In genomic region chr9:14839527-14839926, GRCm38 (mm10) we compare ENCODE assay signal across 11 mouse cellular contexts. TPM values are rescaled to one million over a fixed set of nuclear protein-coding genes. Genes with fewer than 3 reads are reported as not detected.
A peak's percentile ranks its signal among the peaks of the same experiment; 100 is the strongest.
DNase-seq lines count a peak whose midpoint lies in the region; ATAC-seq and TF ChIP-seq lines count a peak whose summit lies in the region.
"Had no signal": no experiment of that assay in that cellular context is flagged by ENCODE, and none has a peak within 500 bp of the region (broad histone marks: within the 10 kb centered on the region; RNA-seq: fewer than 3 reads in every experiment).

No protein-coding gene starts in this region.

- TF ChIP-seq POLR2A in lung, adult 2 months (IDR thresholded peaks at IDR 0.05; ENCODE audit: borderline replicate concordance, extremely low read depth, low read depth, low read length) = no peak

- H3K27me3 ChIP-seq in embryonic facial prominence, embryonic 11.5 days (ENCODE audit: control insufficient read depth, insufficient read depth, low read length) = no peaks in the 10 kb centered on the region
- H3K27me3 ChIP-seq in embryonic facial prominence, embryonic 10.5 days (replicated peaks; ENCODE audit: low read depth, poor library complexity, severe bottlenecking) = no peaks in the 10 kb centered on the region
- no peaks in the 10 kb centered on the region for H3K27me3 ChIP-seq in lung, embryonic 14.5 days (ENCODE audit: insufficient read depth, low read length)
- H3K27me3 ChIP-seq in forebrain, embryonic 16.5 days (replicated peaks; ENCODE audit: control insufficient read depth, insufficient read depth, low read length) = no peaks in the 10 kb centered on the region
- H3K27me3 ChIP-seq in midbrain, embryonic 14.5 days (ENCODE audit: control insufficient read depth, insufficient read depth, low read length) = no peaks in the 10 kb centered on the region
- H3K27me3 ChIP-seq: lung, embryonic 15.5 days had no signal

- no peak for TF ChIP-seq CTCF in lung, embryonic 14.5 days (IDR thresholded peaks at IDR 0.05; ENCODE audit: low read depth)
- TF ChIP-seq CTCF in lung, adult 2 months (IDR thresholded peaks at IDR 0.05; ENCODE audit: insufficient read depth, low read length) = no peak

- no peak overlapping the region for H3K4me3 ChIP-seq in embryonic facial prominence, embryonic 11.5 days (ENCODE audit: low read depth, low read length)
- H3K4me3 ChIP-seq in embryonic facial prominence, embryonic 10.5 days = no peak overlapping the region
- no peak overlapping the region for H3K4me3 ChIP-seq in lung, embryonic 14.5 days (ENCODE audit: low read depth, low read length)
- no peak overlapping the region for H3K4me3 ChIP-seq in lung, adult 2 months (replicated peaks; ENCODE audit: extremely low read depth, low read depth, low read length)
- H3K4me3 ChIP-seq in forebrain, embryonic 16.5 days (replicated peaks; ENCODE audit: low read length) = no peak overlapping the region
- H3K4me3 ChIP-seq in midbrain, embryonic 14.5 days (replicated peaks; ENCODE audit: low read depth, low read length) = no peak overlapping the region
- H3K4me3 ChIP-seq: lung, embryonic 15.5 days had no signal

- H3K4me2 ChIP-seq in embryonic facial prominence, embryonic 11.5 days (ENCODE audit: low read depth, low read length) = no peak overlapping the region
- no peak overlapping the region for H3K4me2 ChIP-seq in lung, embryonic 14.5 days
- H3K4me2 ChIP-seq in forebrain, embryonic 16.5 days (ENCODE audit: low read length) = no peak overlapping the region
- no peak overlapping the region for H3K4me2 ChIP-seq in midbrain, embryonic 14.5 days (ENCODE audit: low read length)
- H3K4me2 ChIP-seq: lung, embryonic 15.5 days had no signal

- H3K9ac ChIP-seq in embryonic facial prominence, embryonic 11.5 days (replicated peaks; ENCODE audit: low read length) = no peak overlapping the region
- no peak overlapping the region for H3K9ac ChIP-seq in lung, embryonic 14.5 days
- H3K9ac ChIP-seq in forebrain, embryonic 16.5 days (replicated peaks; ENCODE audit: low read depth, low read length) = 0 out of 2 replicates have a peak overlapping the region, but pooled peaks have one; percentile 13
- H3K9ac ChIP-seq in midbrain, embryonic 14.5 days (replicated peaks; ENCODE audit: low read length) = no peak overlapping the region
- H3K9ac ChIP-seq: lung, embryonic 15.5 days had no signal

- 75% methylated on average over 7 of the region's 7 CpGs for WGBS in embryonic facial prominence, embryonic 11.5 days
- 80% methylated on average over 7 of the region's 7 CpGs for WGBS in embryonic facial prominence, embryonic 10.5 days
- 38% methylated on average over 7 of the region's 7 CpGs for whole genome bisulfite sequencing in lung, embryonic 14.5 days
- 40% methylated on average over 7 of the region's 7 CpGs for WGBS in lung, adult 2 months
- 23% methylated on average over 7 of the region's 7 CpGs for WGBS in forebrain, embryonic 16.5 days
- WGBS in midbrain, embryonic 14.5 days = 41% methylated on average over 7 of the region's 7 CpGs

- no peaks in the 10 kb centered on the region; the same call in 1 of the 2 replicates for H3K36me3 ChIP-seq in embryonic facial prominence, embryonic 11.5 days (replicated peaks; ENCODE audit: control insufficient read depth, insufficient read depth, low read depth, low read length)
- peaks cover 27% of the 10 kb centered on the region for H3K36me3 ChIP-seq in embryonic facial prominence, embryonic 10.5 days (replicated peaks)
- peaks cover 17% of the 10 kb centered on the region for H3K36me3 ChIP-seq in lung, embryonic 14.5 days (ENCODE audit: insufficient read depth)
- H3K36me3 ChIP-seq in forebrain, embryonic 16.5 days (ENCODE audit: control insufficient read depth, insufficient read depth) = peaks cover 3% of the 10 kb centered on the region; the same call in 1 of the 2 replicates
- H3K36me3 ChIP-seq in midbrain, embryonic 14.5 days (ENCODE audit: control insufficient read depth, insufficient read depth, low read length) = peaks cover 16% of the 10 kb centered on the region; the same call in 1 of the 2 replicates

- no peak for ATAC-seq in embryonic facial prominence, embryonic 11.5 days (replicated peaks; ENCODE audit: insufficient number of reproducible peaks, low FRiP score, low TSS enrichment, low read depth)
- ATAC-seq in lung, embryonic 14.5 days (ENCODE audit: insufficient read depth) = no peak
- peak; percentile 58 for ATAC-seq in forebrain, embryonic 16.5 days
- ATAC-seq in midbrain, embryonic 14.5 days (ENCODE audit: low FRiP score, low TSS enrichment) = peak; percentile 65
- ATAC-seq in cerebellum, adult (ENCODE audit: insufficient number of reproducible peaks, low FRiP score, low TSS enrichment) = no peak
- no peak for ATAC-seq in megakaryocyte-erythroid progenitor cell, adult 5-6 weeks (replicated peaks; ENCODE audit: low FRiP score, low TSS enrichment, poor library complexity, severe bottlenecking)

- H3K27ac ChIP-seq in embryonic facial prominence, embryonic 11.5 days (replicated peaks; ENCODE audit: low read depth, low read length) = no peak overlapping the region
- no peak overlapping the region for H3K27ac ChIP-seq in embryonic facial prominence, embryonic 10.5 days (replicated peaks)
- H3K27ac ChIP-seq in lung, embryonic 14.5 days (ENCODE audit: low read depth) = no peak overlapping the region
- no peak overlapping the region for H3K27ac ChIP-seq in forebrain, embryonic 16.5 days (ENCODE audit: low read length)
- no peak overlapping the region for H3K27ac ChIP-seq in midbrain, embryonic 14.5 days (replicated peaks; ENCODE audit: low read depth, low read length)
- H3K27ac ChIP-seq: lung, embryonic 15.5 days had no signal

- no peaks in the 10 kb centered on the region for H3K4me1 ChIP-seq in embryonic facial prominence, embryonic 11.5 days (ENCODE audit: control insufficient read depth, insufficient read depth, low read length)
- no peaks in the 10 kb centered on the region for H3K4me1 ChIP-seq in embryonic facial prominence, embryonic 10.5 days
- H3K4me1 ChIP-seq in lung, embryonic 14.5 days (ENCODE audit: insufficient read depth) = no peaks in the 10 kb centered on the region
- H3K4me1 ChIP-seq in lung, adult 2 months (ENCODE audit: control insufficient read depth, insufficient read depth, low read length) = no peaks in the 10 kb centered on the region
- peaks cover 3% of the 10 kb centered on the region for H3K4me1 ChIP-seq in forebrain, embryonic 16.5 days (replicated peaks; ENCODE audit: control insufficient read depth, insufficient read depth, low read length)
- H3K4me1 ChIP-seq in midbrain, embryonic 14.5 days (ENCODE audit: control insufficient read depth, insufficient read depth, low read length) = no peaks in the 10 kb centered on the region

- H3K9me3 ChIP-seq in embryonic facial prominence, embryonic 11.5 days (replicated peaks; ENCODE audit: control insufficient read depth, low read length) = no peaks in the 10 kb centered on the region
- no peaks in the 10 kb centered on the region for H3K9me3 ChIP-seq in embryonic facial prominence, embryonic 10.5 days
- H3K9me3 ChIP-seq in lung, embryonic 14.5 days (ENCODE audit: low read depth, low read length) = no peaks in the 10 kb centered on the region
- H3K9me3 ChIP-seq in forebrain, embryonic 16.5 days (ENCODE audit: control insufficient read depth, low read length) = no peaks in the 10 kb centered on the region
- H3K9me3 ChIP-seq in midbrain, embryonic 14.5 days (ENCODE audit: control insufficient read depth, low read length) = no peaks in the 10 kb centered on the region
- H3K9me3 ChIP-seq: lung, embryonic 15.5 days had no signal

- DNase-seq in embryonic facial prominence, embryonic 11.5 days (ENCODE audit: low spot score) = peak; percentile 20
- DNase-seq in embryonic facial prominence, embryonic 10.5 days (ENCODE audit: low spot score) = no peak
- DNase-seq in lung, embryonic 14.5 days = peak; percentile 62
- DNase-seq in lung, adult 2 months = no peak
- DNase-seq in midbrain, embryonic 14.5 days = peak; percentile 74
- DNase-seq: thymus, adult 18-20 months had no signal

RNA-seq across cellular contexts. Expression of gene Gpr83, which starts 20.5 kb away (rescaled TPM):
- 0.21 and 0.29 TPM in 2 replicates for polyA plus RNA-seq in embryonic facial prominence, embryonic 11.5 days (2014; fragmentation: Nextera tagmentation; extraction: Ambion mirVana)
- polyA plus RNA-seq in embryonic facial prominence, embryonic 10.5 days (2016; fragmentation: Nextera tagmentation; extraction: Ambion mirVana) = 0.23 and 0.32 TPM in 2 replicates
- polyA plus RNA-seq in lung, embryonic 14.5 days (2014; fragmentation: Nextera tagmentation; extraction: Ambion mirVana) = 0.13 and 0.24 TPM in 2 replicates
- 0.27 and 0.32 TPM in 2 replicates for polyA plus RNA-seq in lung, adult 2 months (2012; rRNA removed)
- 1.4 and 2.0 TPM in 2 replicates for polyA plus RNA-seq in forebrain, embryonic 16.5 days (2015; fragmentation: Nextera tagmentation; extraction: Ambion mirVana)
- 3.5 TPM in 2 replicates for polyA plus RNA-seq in midbrain, embryonic 14.5 days (2014; fragmentation: Nextera tagmentation; extraction: Ambion mirVana)
- not detected in 2 replicates for total RNA-seq in megakaryocyte-erythroid progenitor cell, adult 5-6 weeks (2014; fragmentation: Nextera tagmentation)
- total RNA-seq in megakaryocyte-erythroid progenitor cell, adult 5-6 weeks (2017) = not detected in 2 replicates
- total RNA-seq: hematopoietic stem cell, adult 5-6 weeks had no signal

RNA-seq across cellular contexts. Expression of gene Ankrd49, which starts 54.9 kb away (rescaled TPM):
- polyA plus RNA-seq in embryonic facial prominence, embryonic 11.5 days (2014; fragmentation: Nextera tagmentation; extraction: Ambion mirVana) = 56.1 and 57.3 TPM in 2 replicates
- polyA plus RNA-seq in embryonic facial prominence, embryonic 10.5 days (2016; fragmentation: Nextera tagmentation; extraction: Ambion mirVana) = 48.5 and 50.0 TPM in 2 replicates
- 45.9 and 46.8 TPM in 2 replicates for polyA plus RNA-seq in lung, embryonic 14.5 days (2014; fragmentation: Nextera tagmentation; extraction: Ambion mirVana)
- polyA plus RNA-seq in lung, adult 2 months (2012; rRNA removed) = 3.3 and 5.0 TPM in 2 replicates
- 43.7 and 48.1 TPM in 2 replicates for polyA plus RNA-seq in forebrain, embryonic 16.5 days (2015; fragmentation: Nextera tagmentation; extraction: Ambion mirVana)
- polyA plus RNA-seq in midbrain, embryonic 14.5 days (2014; fragmentation: Nextera tagmentation; extraction: Ambion mirVana) = 32.2 and 35.4 TPM in 2 replicates
- total RNA-seq in megakaryocyte-erythroid progenitor cell, adult 5-6 weeks (2014; fragmentation: Nextera tagmentation) = 45.8 and 47.3 TPM in 2 replicates
- 52.2 and 76.9 TPM in 2 replicates for total RNA-seq in megakaryocyte-erythroid progenitor cell, adult 5-6 weeks (2017)

RNA-seq across cellular contexts. Expression of gene Mre11a, which starts 55.1 kb away (rescaled TPM):
- 33.0 and 39.2 TPM in 2 replicates for polyA plus RNA-seq in embryonic facial prominence, embryonic 11.5 days (2014; fragmentation: Nextera tagmentation; extraction: Ambion mirVana)
- polyA plus RNA-seq in embryonic facial prominence, embryonic 10.5 days (2016; fragmentation: Nextera tagmentation; extraction: Ambion mirVana) = 38.5 and 42.0 TPM in 2 replicates
- polyA plus RNA-seq in lung, embryonic 14.5 days (2014; fragmentation: Nextera tagmentation; extraction: Ambion mirVana) = 34.6 and 38.0 TPM in 2 replicates
- polyA plus RNA-seq in lung, adult 2 months (2012; rRNA removed) = 2.1 and 3.8 TPM in 2 replicates
- 15.5 and 16.8 TPM in 2 replicates for polyA plus RNA-seq in forebrain, embryonic 16.5 days (2015; fragmentation: Nextera tagmentation; extraction: Ambion mirVana)
- polyA plus RNA-seq in midbrain, embryonic 14.5 days (2014; fragmentation: Nextera tagmentation; extraction: Ambion mirVana) = 9.0 and 16.1 TPM in 2 replicates
- total RNA-seq in megakaryocyte-erythroid progenitor cell, adult 5-6 weeks (2014; fragmentation: Nextera tagmentation) = 45.2 and 62.0 TPM in 2 replicates
- 85.7 and 119 TPM in 2 replicates for total RNA-seq in megakaryocyte-erythroid progenitor cell, adult 5-6 weeks (2017)

Comparison
In these comparisons a context has a peak if more than half of its experiments do, and no peak if none do; other contexts are left out.
1. DNase-seq: peak in embryonic facial prominence, embryonic 11.5 days (single experiment), lung, embryonic 14.5 days (single experiment) and midbrain, embryonic 14.5 days (single experiment); none in embryonic facial prominence, embryonic 10.5 days (single experiment) and lung, adult 2 months (single experiment).
2. ATAC-seq: peak in forebrain, embryonic 16.5 days (single experiment) and midbrain, embryonic 14.5 days (single experiment); none in embryonic facial prominence, embryonic 11.5 days (single experiment), lung, embryonic 14.5 days (single experiment), cerebellum, adult (single experiment) and megakaryocyte-erythroid progenitor cell, adult 5-6 weeks (single experiment).